Mouse (Mus musculus) forebrain, embryonic 14.5 days (tissue): Measurements from ENCODE around the gene Xpnpep1. TPM values are rescaled to one million over a fixed set of nuclear protein-coding genes. Genes with fewer than 3 reads are reported as not detected.

Experiments
- ATAC-seq: fragments of 200-750 bp; cut with Nextera tagmentation; 2 replicates; pipeline ENCODE4 v1.8.0; 2017; ENCODE audit warnings: mild to moderate bottlenecking, moderate library complexity
- DNase-seq: peaks from one replicate; pipeline ENCODE4 v3.0.0-alpha.2; 2015; ENCODE audit warnings: low spot score
- H3K27ac ChIP-seq: fragments of 300-500 bp; sonication (generic); 2 replicates; pipeline ENCODE4 v1.5.1; 2014; ENCODE audit warnings: low read depth, mild to moderate bottlenecking, control low read depth, low read length, moderate library complexity
- H3K27me3 ChIP-seq: fragments of 300-500 bp; sonication (generic); replicated peaks from 2 replicates; pipeline ENCODE4 v1.6.1; 2014; ENCODE audit warnings: low read length, control low read depth, mixed read lengths; ENCODE audit not compliant: control insufficient read depth, insufficient read depth
- H3K36me3 ChIP-seq: fragments of 300-500 bp; sonication (generic); 2 replicates; pipeline ENCODE4 v1.6.1; 2014; ENCODE audit warnings: low read length, control low read depth; ENCODE audit not compliant: control insufficient read depth, insufficient read depth
- H3K4me1 ChIP-seq: fragments of 300-500 bp; sonication (generic); 2 replicates; pipeline ENCODE4 v1.6.1; 2014; ENCODE audit warnings: antibody characterized with exemption, low read length, control low read depth; ENCODE audit not compliant: control insufficient read depth, insufficient read depth
- H3K4me2 ChIP-seq: fragments of 300-500 bp; sonication (generic); 2 replicates; pipeline ENCODE4 v1.6.1; 2014; ENCODE audit warnings: mild to moderate bottlenecking, control low read depth, low read length
- H3K4me3 ChIP-seq: fragments of 300-500 bp; sonication (generic); 2 replicates; pipeline ENCODE4 v1.5.1; 2014; ENCODE audit warnings: low read depth, low read length, control low read depth
- H3K9ac ChIP-seq: fragments of 300-500 bp; sonication (generic); 2 replicates; pipeline ENCODE4 v1.6.1; 2014; ENCODE audit warnings: mild to moderate bottlenecking, low read length, control low read depth, moderate library complexity
- H3K9me3 ChIP-seq: fragments of 300-500 bp; sonication (generic); replicated peaks from 2 replicates; pipeline ENCODE4 v1.6.1; 2016; ENCODE audit warnings: low read length, control low read depth, mixed read lengths; ENCODE audit not compliant: control insufficient read depth
- WGBS: fragments of 180-500 bp; shearing (Covaris S2); extraction: QIAGEN DNeasy Blood & Tissue Kit; methylation state at CpG from one replicate; pipeline ENCODE4 v1.1.7; 2014; 5-methylcytosine and 5-hydroxymethylcytosine counted together
- polyA plus RNA-seq: library from polyadenylated mRNA; unstranded; fragments of >200 nt; fragmentation: Nextera tagmentation; extraction: Ambion mirVana; gene quantifications from 2 replicates; pipeline ENCODE4 v1.2.1, GENCODE M21; 2014

The Xpnpep1 gene
- polyA plus RNA-seq, 1 experiment from 2014 or later = 155 TPM

DNA sequence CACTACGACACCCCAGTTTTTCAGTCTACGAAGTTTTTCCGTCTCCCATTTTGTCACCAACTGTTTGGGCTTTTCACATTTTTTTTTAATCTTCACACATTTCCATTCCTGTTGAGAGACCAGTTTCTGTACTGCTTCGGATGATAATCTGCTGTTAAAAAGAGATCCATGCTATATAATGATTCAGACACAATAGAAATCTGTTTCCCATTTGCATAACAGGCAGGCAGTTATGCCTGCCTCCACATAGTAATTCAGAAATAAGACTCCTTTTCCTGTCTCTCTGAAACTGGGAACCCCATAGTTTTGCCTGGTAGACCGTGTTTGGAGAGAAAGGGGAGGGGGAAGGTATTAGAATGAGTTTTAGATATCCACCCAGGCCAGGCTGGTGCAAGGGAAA, 31.6 kb upstream of the Xpnpep1 start:
- Histone ChIP-seq H3K27ac (no peak overlapping the region), H3K9ac (no peak overlapping the region), H3K4me3 (no peak overlapping the region), H3K36me3 (no peaks in the 10 kb centered on the region), H3K9me3 (no peaks in the 10 kb centered on the region), H3K27me3 (no peaks in the 10 kb centered on the region), H3K4me1 (no peaks in the 10 kb centered on the region), H3K4me2 (no peak overlapping the region)
- ATAC-seq (no peak), DNase-seq (no peak)
- 40% methylated on average over 5 of the region's 5 CpGs for WGBS

GRCm38 (mm10) chr19:53070870-53071269, 30.9 kb upstream of the Xpnpep1 start:
- no peak for DNase-seq
- Histone ChIP-seq H3K4me3 (no peak overlapping the region), H3K4me1 (no peaks in the 10 kb centered on the region), H3K9ac (no peak overlapping the region), H3K9me3 (no peaks in the 10 kb centered on the region), H3K4me2 (no peak overlapping the region), H3K36me3 (no peaks in the 10 kb centered on the region), H3K27ac (no peak overlapping the region), H3K27me3 (no peaks in the 10 kb centered on the region)
- WGBS = 81% methylated on average over 4 of the region's 4 CpGs
- ATAC-seq = no peak

DNA sequence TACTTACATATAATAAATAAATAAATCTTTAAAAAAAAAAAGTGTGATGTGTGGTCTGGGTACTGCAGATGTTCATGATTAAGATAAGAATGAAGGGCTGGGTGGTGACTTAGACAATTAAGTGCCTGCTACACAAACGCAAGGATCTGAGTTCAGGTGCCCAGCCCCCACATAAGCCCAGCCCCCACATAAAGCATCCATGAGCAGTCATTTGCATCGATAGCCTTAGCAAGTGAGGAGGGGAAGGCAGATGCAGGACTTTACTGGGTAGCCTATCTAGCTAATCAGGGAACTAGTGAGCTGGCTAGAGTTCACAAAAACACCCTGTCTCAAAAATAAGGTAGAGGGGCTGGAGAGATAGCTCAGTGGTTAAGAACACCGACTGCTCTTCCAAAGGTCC, 29.4 kb upstream of the Xpnpep1 start:
- H3K9me3 ChIP-seq = no peaks in the 10 kb centered on the region
- H3K4me1 ChIP-seq = no peaks in the 10 kb centered on the region
- H3K27ac ChIP-seq = no peak overlapping the region
- DNase-seq (no peak), ATAC-seq (no peak)
- 91% methylated on average over 3 of the region's 3 CpGs for WGBS
- no peaks in the 10 kb centered on the region for H3K27me3 ChIP-seq
- no peaks in the 10 kb centered on the region for H3K36me3 ChIP-seq
- H3K4me3 ChIP-seq = no peak overlapping the region
- H3K4me2 ChIP-seq = no peak overlapping the region
- no peak overlapping the region for H3K9ac ChIP-seq

GRCm38 (mm10) chr19:53066934-53067333, 26.9 kb upstream of the Xpnpep1 start:
- Histone ChIP-seq H3K27me3 (no peaks in the 10 kb centered on the region), H3K27ac (no peak overlapping the region), H3K9ac (no peak overlapping the region), H3K4me1 (no peaks in the 10 kb centered on the region), H3K9me3 (no peaks in the 10 kb centered on the region), H3K4me3 (no peak overlapping the region), H3K4me2 (no peak overlapping the region), H3K36me3 (no peaks in the 10 kb centered on the region)
- no peak for DNase-seq
- no peak for ATAC-seq
- 74% methylated on average over 10 of the region's 10 CpGs for WGBS

- no peaks in the 10 kb centered on the region for H3K4me1 ChIP-seq
- H3K4me2 ChIP-seq = no peak overlapping the region
- H3K4me3 ChIP-seq = no peak overlapping the region
- no peak for ATAC-seq
- 59% methylated on average over 9 of the region's 9 CpGs for WGBS
- H3K36me3 ChIP-seq = no peaks in the 10 kb centered on the region
- H3K9me3 ChIP-seq = no peaks in the 10 kb centered on the region
- no peak overlapping the region for H3K27ac ChIP-seq
- H3K9ac ChIP-seq = no peak overlapping the region
- DNase-seq = no peak
- no peaks in the 10 kb centered on the region for H3K27me3 ChIP-seq
Observed at GRCm38 (mm10) chr19:53066531-53066930, 26.5 kb upstream of the Xpnpep1 start.

DNA sequence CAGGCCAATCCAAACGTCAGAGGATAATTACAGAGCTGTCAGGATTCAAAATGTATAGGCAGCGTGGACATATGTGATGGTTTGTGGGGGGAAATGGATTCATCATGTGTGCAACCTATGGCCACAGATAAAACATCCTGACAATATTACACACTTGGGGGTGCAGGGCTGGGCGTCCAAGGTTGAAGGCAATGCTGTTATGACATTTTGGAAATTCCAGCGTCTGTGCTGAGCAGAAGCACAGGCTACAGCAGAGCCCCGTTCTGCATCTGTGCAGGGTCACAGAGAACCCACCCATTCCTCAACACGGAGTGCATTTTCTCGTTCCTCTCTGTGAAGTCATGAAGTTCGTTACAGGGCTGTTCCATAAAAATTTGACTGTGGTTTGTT, 25.0 kb upstream of the Xpnpep1 start:
- Histone ChIP-seq H3K4me1 (no peaks in the 10 kb centered on the region), H3K27ac (no peak overlapping the region), H3K4me3 (no peak overlapping the region), H3K4me2 (no peak overlapping the region), H3K27me3 (no peaks in the 10 kb centered on the region), H3K36me3 (no peaks in the 10 kb centered on the region), H3K9ac (no peak overlapping the region), H3K9me3 (no peaks in the 10 kb centered on the region)
- DNase-seq (no peak), ATAC-seq (no peak)
- 80% methylated on average over 8 of the region's 8 CpGs for WGBS

GRCm38 (mm10) chr19:53064292-53064971, 24.4 kb upstream of the Xpnpep1 start:
- no peak overlapping the region for H3K4me2 ChIP-seq
- H3K4me3 ChIP-seq = no peak overlapping the region
- no peak for ATAC-seq
- no peak overlapping the region for H3K9ac ChIP-seq
- no peaks in the 10 kb centered on the region for H3K27me3 ChIP-seq
- no peaks in the 10 kb centered on the region for H3K36me3 ChIP-seq
- no peaks in the 10 kb centered on the region for H3K4me1 ChIP-seq
- no peaks in the 10 kb centered on the region for H3K9me3 ChIP-seq
- no peak overlapping the region for H3K27ac ChIP-seq
- 84% methylated on average over 12 of the region's 12 CpGs for WGBS
- DNase-seq = no peak

GRCm38 (mm10) chr19:53062046-53062445, 22.0 kb upstream of the Xpnpep1 start:
- Histone ChIP-seq H3K36me3 (no peaks in the 10 kb centered on the region), H3K27ac (no peak overlapping the region), H3K9ac (no peak overlapping the region), H3K4me1 (no peaks in the 10 kb centered on the region), H3K4me3 (no peak overlapping the region), H3K9me3 (no peaks in the 10 kb centered on the region), H3K27me3 (no peaks in the 10 kb centered on the region), H3K4me2 (no peak overlapping the region)
- DNase-seq = no peak
- 32% methylated on average over 3 of the region's 3 CpGs for WGBS
- ATAC-seq = no peak

- 83% methylated on average over 16 of the region's 16 CpGs for WGBS
- H3K27ac ChIP-seq = no peak overlapping the region
- ATAC-seq = no peak
- no peak overlapping the region for H3K4me2 ChIP-seq
- H3K4me3 ChIP-seq = no peak overlapping the region
- no peak overlapping the region for H3K9ac ChIP-seq
- no peaks in the 10 kb centered on the region for H3K4me1 ChIP-seq
- H3K36me3 ChIP-seq = no peaks in the 10 kb centered on the region
- no peaks in the 10 kb centered on the region for H3K9me3 ChIP-seq
- no peak for DNase-seq
- H3K27me3 ChIP-seq = no peaks in the 10 kb centered on the region
Observed at GRCm38 (mm10) chr19:53059344-53060111, 19.5 kb upstream of the Xpnpep1 start.
